Mouse (Mus musculus): ENCODE results near the gene Vegfa. TPM values are rescaled to one million over a fixed set of nuclear protein-coding genes. Genes with fewer than 3 reads are reported as not detected.

The Vegfa gene
- polyA plus RNA-seq, 1 experiment from 2014 or later, result 4.1 TPM

DNA sequence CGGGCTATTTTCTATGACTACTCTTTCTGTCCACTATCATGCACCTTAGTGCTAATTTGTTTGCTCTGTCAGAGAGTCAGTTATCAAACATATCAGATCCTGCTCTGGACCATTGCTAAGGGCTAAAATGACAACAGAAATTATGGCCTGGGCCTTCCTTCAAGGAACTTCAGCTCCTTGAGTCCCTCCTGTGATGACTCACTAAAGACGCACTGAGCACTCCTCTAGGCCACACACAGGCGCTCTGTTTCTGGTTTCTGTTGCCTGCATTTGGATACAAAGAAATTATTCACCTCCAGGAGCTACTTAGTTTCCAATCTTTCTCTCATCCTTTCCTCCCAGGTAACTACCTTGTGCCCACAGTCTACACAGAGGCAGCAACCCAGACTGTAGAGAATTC lies 39.4 kb upstream of the Vegfa start:
- no peak overlapping the region for H3K27ac ChIP-seq

DNA sequence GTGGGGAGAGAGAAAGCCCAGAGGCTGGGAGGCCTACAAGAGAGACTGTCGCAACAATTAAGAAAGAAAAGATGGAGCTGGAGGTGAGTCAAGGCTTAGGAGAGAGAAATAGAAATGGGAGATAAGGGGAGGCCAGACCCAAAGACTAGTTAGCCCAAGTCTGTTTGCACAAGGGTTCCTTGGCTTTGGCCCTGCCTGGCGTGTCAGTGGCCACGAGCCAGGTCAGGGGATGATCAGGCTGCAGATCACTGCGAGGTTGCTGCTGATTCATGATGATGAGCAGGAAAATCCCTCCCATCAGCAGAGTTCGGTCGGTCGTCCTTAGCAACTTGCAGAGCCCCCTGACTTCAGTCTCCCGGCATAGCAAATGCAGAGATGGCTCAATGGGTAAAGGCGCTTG lies 37.9 kb upstream of the Vegfa start:
- H3K27me3 ChIP-seq, result no peaks in the 10 kb centered on the region
- H3K36me3 ChIP-seq, result no peaks in the 10 kb centered on the region
- H3K9ac ChIP-seq, result 0 out of 2 replicates have a peak overlapping the region, but pooled peaks have one; percentile 19
- WGBS, result 52% methylated on average over 9 of the region's 9 CpGs
- no peak overlapping the region for H3K4me2 ChIP-seq
- H3K4me3 ChIP-seq, result no peak overlapping the region
- no peak for ATAC-seq (ENCODE audit: low FRiP score)
- H3K27ac ChIP-seq, result no peak overlapping the region
- H3K4me1 ChIP-seq (replicated peaks), result peaks cover 7% of the 10 kb centered on the region; the same call in 1 of the 2 replicates
- no peaks in the 10 kb centered on the region for H3K9me3 ChIP-seq

More for the DNA sequence above, 39.4 kb upstream of the Vegfa start:
- no peak overlapping the region for H3K9ac ChIP-seq
- no peaks in the 10 kb centered on the region for H3K36me3 ChIP-seq
- no peak for ATAC-seq (ENCODE audit: low FRiP score)
- H3K9me3 ChIP-seq, result no peaks in the 10 kb centered on the region
- WGBS, result 92% methylated on average over 3 of the region's 3 CpGs
- H3K4me1 ChIP-seq (replicated peaks), result peaks cover 7% of the 10 kb centered on the region; the same call in 1 of the 2 replicates
- H3K4me3 ChIP-seq, result no peak overlapping the region
- no peak overlapping the region for H3K4me2 ChIP-seq
- H3K27me3 ChIP-seq, result no peaks in the 10 kb centered on the region

DNA sequence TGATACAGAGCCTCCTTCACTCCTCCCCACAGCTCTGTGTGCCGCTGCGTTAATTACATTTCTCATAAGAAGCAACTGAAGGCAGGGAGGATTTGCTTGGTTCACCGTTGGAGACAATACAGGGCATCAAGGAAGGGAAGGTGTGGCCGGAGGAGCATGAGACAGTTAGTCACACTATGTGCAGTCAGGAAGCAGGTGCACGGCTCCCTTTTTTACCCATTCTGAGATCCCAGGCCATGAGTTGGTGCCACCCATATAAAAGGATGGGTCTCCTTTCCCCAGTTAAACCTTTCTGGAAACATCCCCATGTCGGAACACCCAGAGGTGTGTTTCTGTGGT lies 31.8 kb upstream of the Vegfa start:
- WGBS, result 54% methylated on average over 6 of the region's 6 CpGs
- no peak overlapping the region for H3K9ac ChIP-seq

DNA sequence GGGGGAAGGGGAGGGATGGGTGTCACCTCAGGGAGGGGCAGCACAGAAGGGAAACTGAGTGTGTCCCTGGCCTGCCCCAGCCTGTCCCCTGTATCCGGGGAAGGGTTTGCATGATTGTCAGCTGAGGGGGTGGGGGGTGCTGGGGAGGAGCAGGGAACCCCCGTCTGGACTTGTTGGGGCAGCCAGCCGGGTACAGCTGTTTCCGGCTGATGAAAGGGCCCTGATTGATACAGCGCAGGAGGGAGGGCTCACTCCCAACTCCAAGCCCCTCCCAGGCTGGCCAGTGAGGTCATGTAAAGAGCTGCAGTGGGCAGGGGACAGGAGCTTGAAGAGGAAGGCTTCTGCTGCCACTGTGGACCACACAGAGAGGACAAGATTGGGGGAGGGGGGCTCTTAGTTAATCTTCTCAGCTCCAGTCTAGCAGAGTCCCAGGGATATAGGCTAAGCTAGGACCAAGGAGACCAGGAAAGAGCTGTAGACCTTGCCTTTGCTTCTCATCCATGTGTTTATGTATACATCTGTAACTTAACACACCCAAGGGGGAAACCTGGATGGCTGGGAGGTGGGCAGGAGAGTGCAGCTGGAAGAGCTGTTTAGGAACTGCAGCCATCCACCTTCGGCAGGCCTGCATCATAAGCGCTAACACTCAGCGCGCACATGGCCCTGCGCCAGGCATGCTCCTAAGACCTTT lies 31.3 kb upstream of the Vegfa start:
- Histone ChIP-seq H3K9me3 (no peaks in the 10 kb centered on the region), H3K4me3 (no peak overlapping the region), H3K4me2 (no peak overlapping the region), H3K27ac (no peak overlapping the region), H3K36me3 (no peaks in the 10 kb centered on the region), H3K9ac (no peak overlapping the region), H3K27me3 (no peaks in the 10 kb centered on the region), H3K4me1 (replicated peaks) (peaks cover 13% of the 10 kb centered on the region)
- WGBS, result 21% methylated on average over 10 of the region's 10 CpGs
- peak; percentile 57 for ATAC-seq (ENCODE audit: low FRiP score)

More for the DNA sequence above, 31.8 kb upstream of the Vegfa start:
- Histone ChIP-seq H3K9me3 (no peaks in the 10 kb centered on the region), H3K36me3 (no peaks in the 10 kb centered on the region), H3K4me1 (replicated peaks) (peaks cover 13% of the 10 kb centered on the region), H3K4me3 (no peak overlapping the region), H3K27me3 (no peaks in the 10 kb centered on the region), H3K27ac (no peak overlapping the region), H3K4me2 (no peak overlapping the region)
- ATAC-seq (ENCODE audit: low FRiP score), result peak; percentile 43; the same call in 1 of the 2 replicates

DNA sequence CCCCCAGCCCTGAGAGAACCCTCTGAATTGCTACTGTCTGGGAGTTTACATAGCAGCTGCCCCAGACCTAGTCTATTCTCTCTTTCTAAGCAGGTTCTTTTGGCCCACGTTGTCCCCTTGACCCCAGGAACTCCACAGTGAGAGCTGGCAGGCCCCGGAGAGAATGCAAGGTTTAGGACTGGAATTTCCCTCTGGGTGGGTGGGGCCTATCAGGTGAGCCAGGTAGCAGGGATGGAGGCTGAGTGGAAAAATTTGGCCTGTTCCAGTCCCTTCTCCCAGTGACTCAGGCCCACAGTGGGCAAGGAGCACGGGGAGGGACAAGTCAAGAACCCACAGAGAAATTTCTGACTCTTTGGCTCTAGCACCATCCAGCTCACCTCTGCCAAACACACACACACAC lies 28.1 kb upstream of the Vegfa start:
- Histone ChIP-seq H3K36me3 (no peaks in the 10 kb centered on the region), H3K4me2 (no peak overlapping the region), H3K27ac (no peak overlapping the region), H3K4me3 (no peak overlapping the region), H3K9me3 (no peaks in the 10 kb centered on the region), H3K9ac (no peak overlapping the region), H3K27me3 (no peaks in the 10 kb centered on the region), H3K4me1 (replicated peaks) (peaks cover 13% of the 10 kb centered on the region)
- no peak for ATAC-seq (ENCODE audit: low FRiP score)
- WGBS, result 74% methylated on average over 3 of the region's 3 CpGs

DNA sequence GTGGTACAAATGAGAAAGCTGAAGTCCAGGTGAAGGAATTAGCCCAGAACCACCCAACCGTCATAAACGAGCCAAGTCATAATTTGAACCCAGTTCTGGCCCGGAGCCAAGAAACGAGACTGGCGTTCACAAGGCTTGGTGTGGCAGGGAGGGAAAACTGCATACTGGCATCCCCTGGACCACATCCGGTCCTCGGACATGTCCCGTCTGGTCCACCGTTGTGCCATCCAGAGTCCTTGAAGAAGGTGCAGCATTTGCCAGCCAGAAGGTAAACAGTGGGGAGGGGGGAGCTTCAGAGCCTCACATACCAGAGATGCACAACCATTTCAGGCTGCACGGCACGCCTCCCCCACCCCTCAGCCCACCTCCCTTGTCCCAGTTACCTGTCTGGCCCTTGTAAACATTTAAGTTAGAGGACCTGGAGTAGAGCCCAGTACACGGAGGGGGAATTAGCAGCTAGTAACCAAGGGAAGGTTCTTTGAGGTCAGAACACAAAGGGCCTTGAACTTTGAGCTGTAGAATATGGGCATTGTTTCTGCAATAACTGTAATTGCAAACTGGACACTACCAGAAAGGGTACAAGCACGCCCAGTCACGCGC lies 27.2 kb upstream of the Vegfa start:
- no peak overlapping the region for H3K9ac ChIP-seq
- H3K36me3 ChIP-seq, result no peaks in the 10 kb centered on the region
- WGBS, result 84% methylated on average over 15 of the region's 15 CpGs
- no peak overlapping the region for H3K4me2 ChIP-seq
- H3K27ac ChIP-seq, result no peak overlapping the region
- no peaks in the 10 kb centered on the region for H3K9me3 ChIP-seq
- no peak for ATAC-seq (ENCODE audit: low FRiP score)
- no peaks in the 10 kb centered on the region for H3K27me3 ChIP-seq
- H3K4me3 ChIP-seq, result no peak overlapping the region
- peaks cover 13% of the 10 kb centered on the region for H3K4me1 ChIP-seq (replicated peaks)

DNA sequence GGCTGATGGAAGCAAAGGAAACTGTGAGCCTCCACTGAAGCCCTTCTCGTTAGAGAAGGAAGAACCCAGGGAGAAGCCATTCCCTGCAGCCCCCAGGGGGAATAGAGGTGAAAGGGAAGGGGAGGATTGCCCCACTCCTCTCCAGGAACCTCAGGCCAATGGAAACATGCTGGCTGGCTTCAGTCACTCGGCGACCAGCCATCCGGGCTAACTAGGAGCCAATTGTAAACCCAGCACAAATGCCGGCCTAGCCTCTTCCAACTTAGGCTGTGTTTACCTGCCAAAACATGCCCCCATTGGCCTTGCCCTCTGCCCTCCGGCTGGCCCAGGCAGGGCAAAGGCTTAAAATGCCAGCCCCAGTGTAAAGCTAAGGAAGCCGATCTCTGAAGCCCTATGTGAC lies 24.1 kb upstream of the Vegfa start:
- H3K27me3 ChIP-seq, result no peaks in the 10 kb centered on the region
- H3K9ac ChIP-seq, result no peak overlapping the region
- H3K36me3 ChIP-seq, result no peaks in the 10 kb centered on the region
- no peak overlapping the region for H3K4me3 ChIP-seq
- no peak overlapping the region for H3K4me2 ChIP-seq
- H3K27ac ChIP-seq, result no peak overlapping the region
- WGBS, result 69% methylated on average over 7 of the region's 7 CpGs
- no peaks in the 10 kb centered on the region for H3K9me3 ChIP-seq
- peaks cover 7% of the 10 kb centered on the region for H3K4me1 ChIP-seq (replicated peaks)
- no peak for ATAC-seq (ENCODE audit: low FRiP score)

DNA sequence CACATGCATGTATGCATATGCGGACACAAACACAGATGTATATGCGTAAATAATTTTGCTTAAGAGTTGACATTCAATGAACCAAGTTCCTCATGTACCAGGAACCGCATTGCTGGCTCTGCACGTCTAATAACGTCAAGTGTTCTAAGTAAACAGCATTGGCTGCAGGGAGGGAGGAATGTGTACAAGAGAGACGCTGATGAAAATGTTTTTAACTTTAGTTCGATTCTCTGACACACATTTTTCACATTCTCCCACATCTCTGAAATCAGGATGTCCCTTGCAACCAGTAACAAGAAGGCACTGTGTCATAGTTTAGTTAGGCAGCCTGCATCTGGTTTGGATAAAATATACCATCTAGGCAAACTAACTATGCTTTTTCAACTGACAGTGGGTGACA lies 23.6 kb upstream of the Vegfa start:
- WGBS, result 87% methylated on average over 7 of the region's 7 CpGs
- H3K4me3 ChIP-seq, result no peak overlapping the region
- no peak overlapping the region for H3K9ac ChIP-seq
- H3K27ac ChIP-seq, result no peak overlapping the region
- H3K27me3 ChIP-seq, result 0 out of 2 replicates have a peak, but pooled peaks cover 4% of the 10 kb centered on the region
- no peaks in the 10 kb centered on the region for H3K36me3 ChIP-seq
- no peaks in the 10 kb centered on the region for H3K9me3 ChIP-seq
- no peak for ATAC-seq (ENCODE audit: low FRiP score)
- peaks cover 7% of the 10 kb centered on the region for H3K4me1 ChIP-seq (replicated peaks)
- no peak overlapping the region for H3K4me2 ChIP-seq

DNA sequence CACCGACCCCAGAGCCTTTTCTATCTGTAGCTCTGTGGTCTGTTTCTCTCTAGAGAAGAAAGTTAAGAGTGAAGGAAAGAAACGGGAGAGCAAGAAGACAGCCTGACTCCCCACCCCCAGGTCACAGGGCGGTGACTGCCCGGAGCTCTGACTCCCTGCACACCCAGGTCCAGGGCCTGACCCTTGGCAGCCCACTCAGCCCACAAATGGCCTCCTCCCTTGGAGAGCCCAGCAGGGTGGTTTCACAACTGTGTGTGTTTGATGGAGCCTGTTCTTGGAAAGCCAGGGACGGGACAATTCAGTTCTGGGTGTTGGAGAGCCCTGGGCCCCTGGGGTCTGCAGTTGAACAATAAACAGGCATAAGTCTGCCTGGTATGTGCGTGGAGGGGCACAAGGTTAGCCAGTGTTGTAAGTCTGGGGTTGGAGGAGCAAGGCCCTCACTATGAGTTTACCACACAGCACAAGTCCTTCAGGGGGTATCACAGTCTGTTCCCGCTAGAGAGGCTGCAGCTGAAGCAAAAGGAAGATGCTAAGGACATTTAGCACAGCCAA lies 21.2 kb upstream of the Vegfa start:
- no peak overlapping the region for H3K9ac ChIP-seq
- H3K9me3 ChIP-seq, result no peaks in the 10 kb centered on the region
- peaks cover 7% of the 10 kb centered on the region for H3K4me1 ChIP-seq (replicated peaks)
- H3K4me2 ChIP-seq, result no peak overlapping the region
- no peak overlapping the region for H3K4me3 ChIP-seq
- WGBS, result 82% methylated on average over 7 of the region's 7 CpGs
- ATAC-seq (ENCODE audit: low FRiP score), result no peak
- no peak overlapping the region for H3K27ac ChIP-seq
- no peaks in the 10 kb centered on the region for H3K36me3 ChIP-seq
- 0 out of 2 replicates have a peak, but pooled peaks cover 5% of the 10 kb centered on the region for H3K27me3 ChIP-seq

DNA sequence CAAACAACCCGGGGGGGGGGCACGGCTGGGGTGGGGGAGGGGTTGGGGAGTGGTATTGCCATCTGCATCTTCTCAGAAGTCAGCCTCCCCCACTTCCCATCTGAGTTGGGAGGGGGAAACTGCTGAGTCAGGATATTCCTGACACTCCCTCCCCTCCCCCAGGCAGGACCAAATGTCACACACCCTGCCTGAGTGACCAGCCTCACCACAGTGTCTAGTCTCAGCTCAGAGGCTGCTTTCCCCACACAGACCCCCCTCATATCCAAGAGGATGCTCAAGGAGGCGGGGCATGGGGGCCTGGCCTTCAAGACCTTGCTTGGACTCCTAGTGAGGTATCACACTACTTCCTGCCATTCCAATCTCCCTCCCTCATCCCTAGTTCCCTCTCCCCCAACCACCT lies 20.0 kb upstream of the Vegfa start:
- Histone ChIP-seq H3K27me3 (0 out of 2 replicates have a peak, but pooled peaks cover 5% of the 10 kb centered on the region), H3K4me1 (replicated peaks) (peaks cover 7% of the 10 kb centered on the region), H3K4me2 (no peak overlapping the region), H3K27ac (no peak overlapping the region), H3K36me3 (no peaks in the 10 kb centered on the region), H3K9me3 (no peaks in the 10 kb centered on the region), H3K9ac (no peak overlapping the region), H3K4me3 (no peak overlapping the region)
- WGBS, result 27% methylated on average over 3 of the region's 3 CpGs
- ATAC-seq (ENCODE audit: low FRiP score), result no peak

DNA sequence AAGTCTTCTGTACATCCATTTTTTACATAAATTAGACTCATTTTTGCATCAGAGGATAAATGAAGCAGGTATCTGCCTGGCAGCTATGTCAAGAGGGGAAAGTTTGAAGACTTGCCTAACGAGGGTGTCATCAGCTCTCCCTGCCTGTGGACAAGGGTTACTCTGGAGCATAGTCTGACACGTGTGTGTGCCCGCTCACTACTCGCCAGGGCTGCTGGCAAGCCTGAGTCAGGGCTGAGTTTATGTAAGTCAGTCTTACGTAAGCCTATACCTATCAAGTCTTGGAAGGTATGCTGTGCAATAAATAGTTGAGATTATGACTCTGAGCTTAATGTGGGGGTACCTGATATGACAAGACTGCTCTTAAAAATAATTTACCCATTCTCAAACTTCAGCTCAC lies 19.2 kb upstream of the Vegfa start:
- Histone ChIP-seq H3K4me1 (replicated peaks) (peaks cover 7% of the 10 kb centered on the region), H3K27me3 (0 out of 2 replicates have a peak, but pooled peaks cover 5% of the 10 kb centered on the region), H3K4me3 (no peak overlapping the region), H3K36me3 (no peaks in the 10 kb centered on the region), H3K9me3 (no peaks in the 10 kb centered on the region), H3K27ac (no peak overlapping the region), H3K4me2 (no peak overlapping the region), H3K9ac (no peak overlapping the region)
- 82% methylated on average over 5 of the region's 5 CpGs for WGBS
- ATAC-seq (ENCODE audit: low FRiP score), result no peak

DNA sequence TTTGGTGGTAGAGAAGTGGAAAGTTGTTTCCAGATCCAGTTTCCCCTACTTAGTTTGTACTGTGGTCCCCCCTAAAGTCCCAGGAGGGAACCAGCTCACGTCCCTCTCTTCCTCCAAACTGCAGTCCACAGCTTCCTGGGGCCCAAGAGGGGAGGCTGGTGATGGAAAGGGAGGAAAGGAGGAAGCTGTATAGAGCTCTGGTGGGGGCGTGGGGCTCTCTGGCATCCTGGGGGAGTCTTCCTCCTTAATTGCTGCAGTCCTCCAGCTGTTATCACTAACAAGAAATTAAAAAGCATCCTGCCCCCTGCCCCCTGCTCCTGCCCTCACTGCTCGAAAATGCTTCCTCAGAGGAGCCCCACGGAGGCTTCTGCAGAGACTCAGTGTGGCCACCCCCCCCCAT lies 17.4 kb upstream of the Vegfa start:
- Histone ChIP-seq H3K9ac (no peak overlapping the region), H3K4me3 (no peak overlapping the region), H3K36me3 (no peaks in the 10 kb centered on the region), H3K9me3 (no peaks in the 10 kb centered on the region), H3K4me2 (no peak overlapping the region), H3K27ac (no peak overlapping the region), H3K4me1 (replicated peaks) (peaks cover 7% of the 10 kb centered on the region), H3K27me3 (0 out of 2 replicates have a peak, but pooled peaks cover 5% of the 10 kb centered on the region)
- ATAC-seq (ENCODE audit: low FRiP score), result no peak
- 60% methylated on average over 4 of the region's 4 CpGs for WGBS

DNA sequence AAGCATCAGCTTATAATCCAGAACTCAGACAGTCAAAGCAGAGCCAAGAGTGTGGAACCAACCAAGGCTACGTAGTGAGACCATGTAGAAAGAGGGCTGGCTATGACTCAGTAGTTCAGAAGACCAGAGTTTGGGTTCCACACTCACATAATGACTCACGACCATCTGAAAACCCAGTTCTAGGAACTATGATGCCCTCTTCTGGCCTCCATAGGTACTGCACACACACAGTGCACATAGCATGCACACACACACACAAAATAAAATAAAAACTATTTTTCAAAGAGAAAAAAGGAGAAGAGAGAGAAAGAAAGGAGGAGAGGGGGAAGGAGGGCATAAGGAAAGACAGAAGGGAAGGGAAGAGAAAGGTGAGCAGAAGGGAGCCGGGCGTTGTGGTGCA lies 16.0 kb upstream of the Vegfa start:
- 93% methylated on average over 4 of the region's 4 CpGs for WGBS
- Histone ChIP-seq H3K4me3 (no peak overlapping the region), H3K27me3 (0 out of 2 replicates have a peak, but pooled peaks cover 5% of the 10 kb centered on the region), H3K4me2 (no peak overlapping the region), H3K27ac (no peak overlapping the region), H3K4me1 (replicated peaks) (peaks cover 7% of the 10 kb centered on the region), H3K36me3 (no peaks in the 10 kb centered on the region), H3K9ac (no peak overlapping the region), H3K9me3 (no peaks in the 10 kb centered on the region)
- no peak for ATAC-seq (ENCODE audit: low FRiP score)
